Mouse (Mus musculus) brain, embryonic 14.5 days (tissue): ENCODE results near the gene Hoxa11. TPM values are rescaled to one million over a fixed set of nuclear protein-coding genes. Genes with fewer than 3 reads are reported as not detected.

Experiments
- DNase-seq: peaks from one replicate; pipeline ENCODE4 v3.0.0-alpha.2; 2011; ENCODE audit warnings: low read depth
- CTCF ChIP-seq: fragments of 200-500 bp; IDR thresholded peaks from 2 replicates; pipeline ENCODE4 v1.5.1; 2012; ENCODE audit warnings: inconsistent platforms, mild to moderate bottlenecking, moderate library complexity, borderline replicate concordance; ENCODE audit not compliant: insufficient read depth, insufficient read length; ENCODE audit errors: extremely low read depth
- POLR2A ChIP-seq: fragments of 200-500 bp; IDR thresholded peaks from 2 replicates; pipeline ENCODE4 v1.6.1; 2012; ENCODE audit warnings: mild to moderate bottlenecking, inconsistent platforms, borderline replicate concordance; ENCODE audit not compliant: poor library complexity, insufficient read depth, insufficient read length, severe bottlenecking; ENCODE audit errors: extremely low read depth
- polyA plus RNA-seq: library from polyadenylated mRNA; depleted of rRNA; stranded (reverse); fragments of >200 nt; gene quantifications from 2 replicates; pipeline ENCODE4 v1.2.3, GENCODE M21; 2012

The Hoxa11 gene
- polyA plus RNA-seq, 1 experiment: not detected

GRCm38 (mm10) chr6:52219234-52219942, 26.2 kb downstream of the Hoxa11 start:
- TF ChIP-seq CTCF (no peak), POLR2A (no peak)
- DNase-seq: no peak

- no peak for DNase-seq
- TF ChIP-seq POLR2A (no peak), CTCF (no peak)
These were observed 26.9 kb downstream of the Hoxa11 start for GRCm38 (mm10) chr6:52218643-52219215.

- TF ChIP-seq POLR2A (no peak), CTCF (no peak)
These were observed 27.5 kb downstream of the Hoxa11 start for GRCm38 (mm10) chr6:52217895-52218642.

GRCm38 (mm10) chr6:52217459-52217768, 28.2 kb downstream of the Hoxa11 start:
- no peak for TF ChIP-seq CTCF
- no peak for TF ChIP-seq POLR2A
- DNase-seq: no peak

More at GRCm38 (mm10) chr6:52217895-52218642, 27.5 kb downstream of the Hoxa11 start:
- DNase-seq: no peak

GRCm38 (mm10) chr6:52216691-52217458, 28.7 kb downstream of the Hoxa11 start:
- TF ChIP-seq CTCF (no peak), POLR2A (no peak)
- DNase-seq: no peak

GRCm38 (mm10) chr6:52215771-52216535, 29.7 kb downstream of the Hoxa11 start:
- TF ChIP-seq POLR2A (no peak), CTCF (no peak)
- no peak for DNase-seq

- no peak for DNase-seq
- no peak for TF ChIP-seq CTCF
- TF ChIP-seq POLR2A: no peak
These were observed 30.5 kb downstream of the Hoxa11 start for GRCm38 (mm10) chr6:52215070-52215469.

- TF ChIP-seq POLR2A (no peak), CTCF (no peak)
- DNase-seq: no peak
These were observed 31.3 kb downstream of the Hoxa11 start for GRCm38 (mm10) chr6:52214271-52214670.

GRCm38 (mm10) chr6:52213119-52213986, 32.3 kb downstream of the Hoxa11 start, which contains the start of the genes Hoxa3 and Gm28308:
TSS of gene Hoxa3 (minus strand) at chr6:52213336.
TSS of gene Gm28308 (minus strand) at chr6:52213339.
- DNase-seq: no peak
- TF ChIP-seq CTCF (no peak), POLR2A (no peak)
